Mouse (Mus musculus): ENCODE data around the gene Ppil3. TPM values are rescaled to one million over a fixed set of nuclear protein-coding genes. Genes with fewer than 3 reads are reported as not detected.

Gene Ppil3
- 44.9 and 50.7 TPM in 2 replicates for polyA plus RNA-seq (2014; fragmentation: Nextera tagmentation; extraction: Ambion mirVana)

DNA sequence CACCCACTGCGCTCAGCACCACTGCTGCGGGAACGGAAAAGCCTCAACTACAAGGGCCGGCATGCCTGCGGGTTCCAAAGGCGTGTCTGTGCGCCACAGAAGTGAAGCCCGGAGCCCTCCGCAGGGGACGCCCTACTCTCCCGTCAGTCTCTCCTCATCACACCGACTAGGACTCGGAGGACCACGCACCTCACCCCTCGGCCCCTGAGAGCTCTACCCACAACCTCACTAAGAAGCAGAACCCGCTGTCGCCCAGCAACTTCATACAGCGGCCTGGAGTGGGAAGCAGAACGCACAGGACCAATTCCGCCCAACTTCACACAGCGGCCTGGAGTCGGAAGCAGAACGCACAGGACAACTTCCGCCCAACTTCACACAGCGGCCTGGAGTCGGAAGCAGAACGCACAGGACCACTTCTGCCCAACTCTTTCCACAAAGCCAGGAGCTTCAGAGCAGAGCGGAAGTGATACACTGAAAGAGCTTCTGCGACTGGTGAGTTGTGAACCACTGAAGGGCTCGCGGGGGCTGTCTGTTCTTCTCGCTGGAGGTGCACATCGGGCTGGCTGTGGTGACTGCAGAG is at the start of gene Ppil3, which contains the start of gene Nif3l1:
Gene Ppil3, minus strand, starts transcription at position 344 of the 580 bp plus-strand sequence.
Gene Nif3l1, plus strand, starts transcription at position 9 of the 580 bp plus-strand sequence.
- Histone ChIP-seq H3K9me3 (ENCODE audit: control insufficient read depth, low read length) (no peaks in the 10 kb centered on the region), H3K27ac (replicated peaks; ENCODE audit: low read depth, low read length) (peak within 1 kb of the TSS; percentile 88), H3K4me1 (ENCODE audit: control insufficient read depth, insufficient read depth, low read length) (peaks cover 14% of the 10 kb centered on the region; the same call in 1 of the 2 replicates), H3K4me2 (ENCODE audit: low read depth, low read length) (peak within 1 kb of the TSS; percentile 68), H3K36me3 (ENCODE audit: control insufficient read depth, insufficient read depth, low read length) (peaks cover 49% of the 10 kb centered on the region), H3K9ac (ENCODE audit: low read depth, low read length) (peak within 1 kb of the TSS; percentile 84), H3K27me3 (replicated peaks; ENCODE audit: control insufficient read depth, insufficient read depth, low read length) (no peaks in the 10 kb centered on the region), H3K4me3 (ENCODE audit: low read depth, low read length) (peak within 1 kb of the TSS; percentile 56)
- ATAC-seq (ENCODE audit: low read depth) (peak; percentile 97), DNase-seq (ENCODE audit: low spot score) (peak; percentile 97)
- WGBS: under 1% methylated on average over 33 of the region's 33 CpGs

DNA sequence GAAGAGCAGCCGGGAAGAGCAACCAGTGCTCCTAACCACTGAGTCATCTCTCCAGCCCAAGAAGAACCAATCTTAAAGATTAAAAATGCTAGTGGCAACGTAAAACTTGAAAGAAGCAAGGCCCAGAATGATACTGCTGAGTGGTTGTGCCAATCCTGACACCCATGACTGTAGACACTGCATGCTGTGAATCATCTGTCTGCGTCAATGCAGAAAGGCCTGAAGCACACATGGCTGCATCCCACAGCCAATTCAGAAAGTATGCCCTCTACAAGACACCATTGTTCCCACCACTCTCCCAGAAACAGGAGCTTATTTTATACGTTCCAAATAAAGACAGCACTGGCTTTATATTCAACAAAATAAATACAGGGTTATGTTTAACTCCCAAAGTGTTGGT is 37.4 kb upstream of the Ppil3 start:
- ATAC-seq (ENCODE audit: low read depth) (no peak), DNase-seq (ENCODE audit: low spot score) (no peak)
- Histone ChIP-seq H3K4me1 (ENCODE audit: control insufficient read depth, insufficient read depth, low read length) (no peaks in the 10 kb centered on the region), H3K9ac (ENCODE audit: low read depth, low read length) (no peak overlapping the region), H3K4me2 (ENCODE audit: low read depth, low read length) (no peak overlapping the region), H3K4me3 (ENCODE audit: low read depth, low read length) (no peak overlapping the region), H3K27ac (replicated peaks; ENCODE audit: low read depth, low read length) (no peak overlapping the region), H3K36me3 (ENCODE audit: control insufficient read depth, insufficient read depth, low read length) (peaks cover 64% of the 10 kb centered on the region), H3K27me3 (replicated peaks; ENCODE audit: control insufficient read depth, insufficient read depth, low read length) (no peaks in the 10 kb centered on the region), H3K9me3 (ENCODE audit: control insufficient read depth, low read length) (no peaks in the 10 kb centered on the region)
- 94% methylated on average over 4 of the region's 4 CpGs for WGBS

DNA sequence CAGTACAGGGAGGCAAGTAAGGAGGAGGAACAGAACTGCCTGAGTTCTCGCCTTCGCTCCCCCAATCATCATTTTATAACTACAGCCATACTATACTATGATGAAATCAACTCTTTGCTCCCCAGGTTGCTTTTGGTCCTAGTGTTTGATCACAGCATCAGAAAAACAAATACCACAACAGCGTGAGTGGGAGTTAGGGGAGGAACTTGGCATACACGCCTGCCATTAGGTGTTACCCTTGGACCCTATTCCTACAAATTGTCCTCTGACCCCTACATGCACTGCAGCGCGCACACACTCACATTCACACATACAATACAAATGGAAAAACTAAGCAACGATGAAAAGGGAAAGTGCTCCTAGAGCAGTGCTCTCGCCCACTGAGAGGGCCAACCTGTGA is 30.4 kb upstream of the Ppil3 start:
- no peak overlapping the region for H3K27ac ChIP-seq (replicated peaks; ENCODE audit: low read depth, low read length)
- no peak for DNase-seq (ENCODE audit: low spot score)
- no peak for ATAC-seq (ENCODE audit: low read depth)
- 94% methylated on average over 8 of the region's 8 CpGs for WGBS
- peaks cover 89% of the 10 kb centered on the region for H3K36me3 ChIP-seq (ENCODE audit: control insufficient read depth, insufficient read depth, low read length)
- no peak overlapping the region for H3K9ac ChIP-seq (ENCODE audit: low read depth, low read length)
- H3K4me3 ChIP-seq (ENCODE audit: low read depth, low read length): no peak overlapping the region
- no peak overlapping the region for H3K4me2 ChIP-seq (ENCODE audit: low read depth, low read length)
- H3K9me3 ChIP-seq (ENCODE audit: control insufficient read depth, low read length): no peaks in the 10 kb centered on the region
- no peaks in the 10 kb centered on the region for H3K4me1 ChIP-seq (ENCODE audit: control insufficient read depth, insufficient read depth, low read length)
- H3K27me3 ChIP-seq (replicated peaks; ENCODE audit: control insufficient read depth, insufficient read depth, low read length): no peaks in the 10 kb centered on the region

DNA sequence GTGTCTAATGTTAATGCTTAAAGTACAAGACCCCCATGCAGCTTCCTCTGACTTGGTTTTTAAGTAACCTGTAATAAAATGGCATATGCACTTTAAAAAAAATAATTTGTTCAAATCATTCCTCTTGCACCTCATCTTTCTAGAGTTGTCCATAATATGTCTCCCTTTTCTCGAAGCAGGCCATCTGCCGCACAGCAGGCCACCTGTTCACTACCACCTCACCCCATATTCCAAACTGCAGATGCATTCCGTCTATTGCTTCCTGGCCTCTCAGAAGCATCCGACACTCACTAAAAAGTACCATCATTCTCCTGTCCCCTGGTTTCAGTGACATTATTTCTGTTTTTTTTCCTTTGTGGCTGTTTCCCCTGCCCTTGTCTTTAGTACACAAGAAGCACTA is 20.3 kb upstream of the Ppil3 start:
- Histone ChIP-seq H3K4me2 (ENCODE audit: low read depth, low read length) (no peak overlapping the region), H3K9ac (ENCODE audit: low read depth, low read length) (no peak overlapping the region), H3K9me3 (ENCODE audit: control insufficient read depth, low read length) (no peaks in the 10 kb centered on the region), H3K4me1 (ENCODE audit: control insufficient read depth, insufficient read depth, low read length) (no peaks in the 10 kb centered on the region), H3K36me3 (ENCODE audit: control insufficient read depth, insufficient read depth, low read length) (peaks cover 93% of the 10 kb centered on the region), H3K4me3 (ENCODE audit: low read depth, low read length) (no peak overlapping the region), H3K27ac (replicated peaks; ENCODE audit: low read depth, low read length) (no peak overlapping the region), H3K27me3 (replicated peaks; ENCODE audit: control insufficient read depth, insufficient read depth, low read length) (no peaks in the 10 kb centered on the region)
- no peak for ATAC-seq (ENCODE audit: low read depth)
- WGBS: 92% methylated on average over 4 of the region's 4 CpGs
- DNase-seq (ENCODE audit: low spot score): no peak

DNA sequence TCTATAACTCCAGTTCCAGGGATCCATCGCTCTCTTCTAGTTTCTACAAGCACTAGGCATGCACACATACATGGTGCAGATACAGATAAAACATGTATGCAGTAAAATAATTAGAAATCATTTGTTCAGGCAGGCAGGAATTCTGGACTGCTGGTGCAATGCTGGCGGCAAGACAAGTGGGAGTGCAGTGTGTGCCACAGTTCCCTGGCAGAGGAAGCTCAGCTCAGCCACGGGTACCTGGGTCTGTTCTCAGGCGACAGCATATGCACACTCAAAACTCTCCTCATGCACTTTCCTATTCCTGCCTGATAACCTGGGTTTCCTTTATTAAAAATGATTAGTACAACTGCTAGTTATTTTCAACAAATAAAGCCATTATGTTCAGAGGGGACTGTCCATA is 19.8 kb upstream of the Ppil3 start:
- no peak overlapping the region for H3K9ac ChIP-seq (ENCODE audit: low read depth, low read length)
- H3K27me3 ChIP-seq (replicated peaks; ENCODE audit: control insufficient read depth, insufficient read depth, low read length): no peaks in the 10 kb centered on the region
- H3K4me3 ChIP-seq (ENCODE audit: low read depth, low read length): no peak overlapping the region
- H3K4me2 ChIP-seq (ENCODE audit: low read depth, low read length): no peak overlapping the region
- DNase-seq (ENCODE audit: low spot score) (no peak), ATAC-seq (ENCODE audit: low read depth) (no peak)
- no peak overlapping the region for H3K27ac ChIP-seq (replicated peaks; ENCODE audit: low read depth, low read length)
- no peaks in the 10 kb centered on the region for H3K4me1 ChIP-seq (ENCODE audit: control insufficient read depth, insufficient read depth, low read length)
- 92% methylated on average over 4 of the region's 4 CpGs for WGBS
- no peaks in the 10 kb centered on the region for H3K9me3 ChIP-seq (ENCODE audit: control insufficient read depth, low read length)
- H3K36me3 ChIP-seq (ENCODE audit: control insufficient read depth, insufficient read depth, low read length): peaks cover 92% of the 10 kb centered on the region

DNA sequence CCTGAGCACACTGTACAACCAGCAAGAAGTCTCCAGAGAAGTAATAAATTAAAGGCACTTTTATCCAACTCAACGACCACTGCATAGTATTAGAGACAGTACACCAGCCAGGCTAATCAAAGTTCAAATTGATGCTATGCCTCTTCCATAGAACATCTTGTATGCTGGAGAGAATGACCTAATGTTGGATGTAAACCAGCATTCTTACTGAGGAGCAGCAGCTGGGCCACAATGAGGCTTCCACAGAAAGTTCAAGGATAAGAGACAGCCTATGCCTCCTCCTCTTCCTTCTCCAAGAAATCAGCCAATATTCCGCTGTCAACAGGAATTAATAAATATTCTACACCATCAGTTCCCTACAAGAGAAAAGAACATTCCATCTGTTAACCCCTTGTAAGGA is 18.6 kb upstream of the Ppil3 start:
- no peak overlapping the region for H3K4me2 ChIP-seq (ENCODE audit: low read depth, low read length)
- H3K9ac ChIP-seq (ENCODE audit: low read depth, low read length): no peak overlapping the region
- ATAC-seq (ENCODE audit: low read depth): no peak
- H3K27me3 ChIP-seq (replicated peaks; ENCODE audit: control insufficient read depth, insufficient read depth, low read length): no peaks in the 10 kb centered on the region
- H3K4me1 ChIP-seq (ENCODE audit: control insufficient read depth, insufficient read depth, low read length): no peaks in the 10 kb centered on the region
- peak; percentile 20 for DNase-seq (ENCODE audit: low spot score)
- 76% methylated on average over 2 of the region's 2 CpGs for WGBS
- H3K36me3 ChIP-seq (ENCODE audit: control insufficient read depth, insufficient read depth, low read length): peaks cover 92% of the 10 kb centered on the region
- no peaks in the 10 kb centered on the region for H3K9me3 ChIP-seq (ENCODE audit: control insufficient read depth, low read length)
- H3K4me3 ChIP-seq (ENCODE audit: low read depth, low read length): no peak overlapping the region
- H3K27ac ChIP-seq (replicated peaks; ENCODE audit: low read depth, low read length): no peak overlapping the region

DNA sequence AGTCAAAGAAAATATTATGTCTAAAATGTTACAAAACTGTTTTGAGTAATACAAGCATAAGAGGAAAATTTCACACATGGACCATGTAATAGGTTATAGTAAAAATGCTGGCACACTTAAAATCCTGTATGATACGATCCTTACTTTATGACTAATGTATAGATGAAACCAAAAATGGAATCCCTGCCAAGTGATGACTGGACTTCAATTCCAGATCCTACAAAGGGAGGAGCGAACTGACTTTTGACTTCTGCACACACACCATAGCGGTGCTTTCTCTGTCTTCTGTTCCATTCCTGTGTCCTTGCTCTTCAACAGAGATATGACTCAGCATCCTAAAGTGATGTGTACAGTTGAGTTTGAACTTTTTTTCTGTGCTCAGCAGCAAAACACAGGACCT is 15.3 kb upstream of the Ppil3 start:
- 92% methylated on average over 3 of the region's 3 CpGs for WGBS

DNA sequence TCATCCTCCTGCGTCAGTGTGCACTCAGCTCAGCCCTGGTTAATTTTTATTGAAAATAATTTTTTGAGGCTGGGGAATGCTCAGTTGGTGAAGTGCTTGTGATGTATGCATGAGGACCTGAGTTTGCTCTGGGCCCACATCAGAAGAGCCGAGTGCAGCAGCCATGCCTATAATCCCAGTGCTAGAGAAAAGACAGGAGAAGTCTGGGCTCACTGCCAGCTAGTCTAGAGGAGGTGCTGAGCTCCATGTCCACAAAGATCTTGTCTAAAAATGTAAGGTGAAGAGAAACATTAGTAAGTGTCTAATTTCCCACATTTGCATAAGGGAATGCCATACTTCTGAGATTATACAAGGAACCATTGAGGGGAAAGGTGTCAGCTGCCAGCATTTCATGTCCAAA is 13.6 kb upstream of the Ppil3 start:
- ATAC-seq (ENCODE audit: low read depth) (no peak), DNase-seq (ENCODE audit: low spot score) (peak; percentile 55)
- Histone ChIP-seq H3K27ac (replicated peaks; ENCODE audit: low read depth, low read length) (no peak overlapping the region), H3K9ac (ENCODE audit: low read depth, low read length) (no peak overlapping the region), H3K36me3 (ENCODE audit: control insufficient read depth, insufficient read depth, low read length) (peaks cover 97% of the 10 kb centered on the region), H3K27me3 (replicated peaks; ENCODE audit: control insufficient read depth, insufficient read depth, low read length) (no peaks in the 10 kb centered on the region), H3K9me3 (ENCODE audit: control insufficient read depth, low read length) (no peaks in the 10 kb centered on the region), H3K4me2 (ENCODE audit: low read depth, low read length) (no peak overlapping the region), H3K4me1 (ENCODE audit: control insufficient read depth, insufficient read depth, low read length) (no peaks in the 10 kb centered on the region), H3K4me3 (ENCODE audit: low read depth, low read length) (no peak overlapping the region)
- 60% methylated on average over 2 of the region's 2 CpGs for WGBS

More for the DNA sequence above, 15.3 kb upstream of the Ppil3 start:
- ATAC-seq (ENCODE audit: low read depth) (no peak), DNase-seq (ENCODE audit: low spot score) (no peak)
- no peaks in the 10 kb centered on the region for H3K27me3 ChIP-seq (replicated peaks; ENCODE audit: control insufficient read depth, insufficient read depth, low read length)
- no peak overlapping the region for H3K27ac ChIP-seq (replicated peaks; ENCODE audit: low read depth, low read length)
- H3K9me3 ChIP-seq (ENCODE audit: control insufficient read depth, low read length): no peaks in the 10 kb centered on the region
- no peaks in the 10 kb centered on the region for H3K4me1 ChIP-seq (ENCODE audit: control insufficient read depth, insufficient read depth, low read length)
- peaks cover 98% of the 10 kb centered on the region for H3K36me3 ChIP-seq (ENCODE audit: control insufficient read depth, insufficient read depth, low read length)
- no peak overlapping the region for H3K9ac ChIP-seq (ENCODE audit: low read depth, low read length)
- H3K4me3 ChIP-seq (ENCODE audit: low read depth, low read length): no peak overlapping the region
- no peak overlapping the region for H3K4me2 ChIP-seq (ENCODE audit: low read depth, low read length)

DNA sequence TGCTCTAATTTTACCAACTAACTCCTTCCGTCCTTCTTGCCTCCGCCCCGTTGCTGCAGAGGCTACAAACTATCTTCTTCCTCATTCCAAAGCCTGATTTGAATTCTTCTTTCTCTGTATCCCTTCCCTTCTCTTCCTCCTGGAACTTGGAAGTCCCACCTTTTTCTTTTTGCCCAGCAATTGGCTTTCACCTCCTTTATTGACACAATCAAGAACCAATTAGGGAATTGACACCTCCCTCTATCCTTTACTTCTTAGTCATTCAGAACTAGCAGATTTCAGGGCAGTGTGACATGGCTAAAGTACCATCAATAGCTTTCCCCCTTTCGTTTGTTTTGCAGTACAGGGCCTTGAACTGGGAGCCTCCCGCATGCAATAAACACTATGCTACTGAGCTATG is 12.9 kb upstream of the Ppil3 start:
- no peak for DNase-seq (ENCODE audit: low spot score)
- Histone ChIP-seq H3K36me3 (ENCODE audit: control insufficient read depth, insufficient read depth, low read length) (peaks cover 97% of the 10 kb centered on the region), H3K27me3 (replicated peaks; ENCODE audit: control insufficient read depth, insufficient read depth, low read length) (no peaks in the 10 kb centered on the region), H3K9me3 (ENCODE audit: control insufficient read depth, low read length) (no peaks in the 10 kb centered on the region), H3K4me2 (ENCODE audit: low read depth, low read length) (no peak overlapping the region), H3K4me1 (ENCODE audit: control insufficient read depth, insufficient read depth, low read length) (no peaks in the 10 kb centered on the region), H3K4me3 (ENCODE audit: low read depth, low read length) (no peak overlapping the region), H3K27ac (replicated peaks; ENCODE audit: low read depth, low read length) (no peak overlapping the region), H3K9ac (ENCODE audit: low read depth, low read length) (no peak overlapping the region)
- ATAC-seq (ENCODE audit: low read depth): no peak
- WGBS: 87% methylated on average over 5 of the region's 5 CpGs

All from embryonic facial prominence, embryonic 14.5 days (tissue).